Mouse (Mus musculus): ENCODE measurements around the gene Rph3al. TPM values are rescaled to one million over a fixed set of nuclear protein-coding genes. Genes with fewer than 3 reads are reported as not detected.

Gene Rph3al
- polyA plus RNA-seq, 1 experiment from 2014 or later = 6.2 TPM

- no peak overlapping the region for H3K9ac ChIP-seq
- H3K36me3 ChIP-seq = no peaks in the 10 kb centered on the region
- no peak overlapping the region for H3K27ac ChIP-seq (ENCODE audit: poor library complexity, severe bottlenecking)
- H3K4me2 ChIP-seq = no peak overlapping the region
- H3K4me1 ChIP-seq (replicated peaks) = peaks cover 8% of the 10 kb centered on the region; the same call in 1 of the 2 replicates
- no peak for ATAC-seq (ENCODE audit: insufficient number of reproducible peaks, low FRiP score)
- H3K4me3 ChIP-seq = no peak overlapping the region
- H3K9me3 ChIP-seq (replicated peaks) = no peaks in the 10 kb centered on the region
- H3K27me3 ChIP-seq (replicated peaks) = peaks cover 78% of the 10 kb centered on the region
- 60% methylated on average over 5 of the region's 5 CpGs for WGBS
Observed at GRCm38 (mm10) chr11:75792535-75792934, 145.7 kb downstream of the Rph3al start.

- 71% methylated on average over 8 of the region's 8 CpGs for WGBS
- H3K4me3 ChIP-seq = no peak overlapping the region
- H3K27ac ChIP-seq (ENCODE audit: poor library complexity, severe bottlenecking) = no peak overlapping the region
- peaks cover 34% of the 10 kb centered on the region for H3K27me3 ChIP-seq (replicated peaks)
- H3K9ac ChIP-seq = no peak overlapping the region
- no peaks in the 10 kb centered on the region for H3K36me3 ChIP-seq
- no peaks in the 10 kb centered on the region for H3K9me3 ChIP-seq (replicated peaks)
- no peak for ATAC-seq (ENCODE audit: insufficient number of reproducible peaks, low FRiP score)
- H3K4me2 ChIP-seq = no peak overlapping the region
- H3K4me1 ChIP-seq (replicated peaks) = no peaks in the 10 kb centered on the region
Observed at GRCm38 (mm10) chr11:75785897-75786296, 152.3 kb downstream of the Rph3al start.

GRCm38 (mm10) chr11:75783799-75784198 lies 154.4 kb downstream of the Rph3al start:
- Histone ChIP-seq H3K27ac (ENCODE audit: poor library complexity, severe bottlenecking) (no peak overlapping the region), H3K36me3 (no peaks in the 10 kb centered on the region), H3K27me3 (replicated peaks) (peaks cover 25% of the 10 kb centered on the region; the same call in 1 of the 2 replicates), H3K4me2 (no peak overlapping the region), H3K9ac (no peak overlapping the region), H3K4me1 (replicated peaks) (no peaks in the 10 kb centered on the region), H3K4me3 (no peak overlapping the region), H3K9me3 (replicated peaks) (no peaks in the 10 kb centered on the region)
- ATAC-seq (ENCODE audit: insufficient number of reproducible peaks, low FRiP score) = no peak
- WGBS = 76% methylated on average over 5 of the region's 5 CpGs

DNA sequence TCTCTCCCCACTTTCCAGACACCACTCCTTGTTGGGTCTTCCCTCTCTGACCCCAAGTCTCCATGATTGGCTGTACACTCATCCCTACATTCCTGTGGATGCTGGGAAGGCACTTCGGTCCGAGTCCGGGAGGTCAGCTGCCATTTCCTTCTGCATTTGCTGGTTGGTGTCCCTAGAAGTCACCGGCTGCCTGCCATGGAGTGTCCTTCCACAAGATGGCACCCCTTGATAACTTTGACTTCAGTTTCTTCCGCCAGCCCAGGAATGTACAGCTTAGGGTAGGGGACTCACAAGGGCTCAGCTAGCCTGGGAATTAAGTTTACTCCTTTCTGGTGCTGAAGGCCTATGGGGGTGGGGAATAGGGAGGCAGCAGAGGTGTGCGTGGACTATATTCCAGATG lies 156.3 kb downstream of the Rph3al start:
- H3K9ac ChIP-seq = no peak overlapping the region
- H3K4me1 ChIP-seq (replicated peaks) = no peaks in the 10 kb centered on the region
- 30% methylated on average over 6 of the region's 6 CpGs for WGBS
- H3K4me2 ChIP-seq = no peak overlapping the region
- no peak overlapping the region for H3K27ac ChIP-seq (ENCODE audit: poor library complexity, severe bottlenecking)
- no peaks in the 10 kb centered on the region for H3K9me3 ChIP-seq (replicated peaks)
- H3K4me3 ChIP-seq = no peak overlapping the region
- no peaks in the 10 kb centered on the region for H3K36me3 ChIP-seq
- no peak for ATAC-seq (ENCODE audit: insufficient number of reproducible peaks, low FRiP score)
- H3K27me3 ChIP-seq (replicated peaks) = peaks cover 28% of the 10 kb centered on the region

Other genes with a start within 250 kb of the Rph3al start
- gene Ywhae, start 205.6 kb downstream of the Rph3al start, polyA plus RNA-seq (2016; fragmentation: Nextera tagmentation; extraction: Ambion mirVana) = 842 and 863 TPM in 2 replicates
- gene Doc2b, start 142.4 kb downstream of the Rph3al start, polyA plus RNA-seq (2016; fragmentation: Nextera tagmentation; extraction: Ambion mirVana) = 0.08 and 0.15 TPM in 2 replicates
- gene 1700016K19Rik, start 61.5 kb upstream of the Rph3al start, polyA plus RNA-seq (2016; fragmentation: Nextera tagmentation; extraction: Ambion mirVana) = 0.26 TPM in 1 of 2 replicates, not detected in the other
- 10.3 and 11.8 TPM in 2 replicates for gene Rflnb, start 89.4 kb upstream of the Rph3al start, polyA plus RNA-seq (2016; fragmentation: Nextera tagmentation; extraction: Ambion mirVana)
- gene Vps53, start 241.2 kb upstream of the Rph3al start, polyA plus RNA-seq (2016; fragmentation: Nextera tagmentation; extraction: Ambion mirVana) = 32.2 and 34.2 TPM in 2 replicates
- gene Fam57a, start 241.2 kb upstream of the Rph3al start, polyA plus RNA-seq (2016; fragmentation: Nextera tagmentation; extraction: Ambion mirVana) = 28.3 and 28.7 TPM in 2 replicates